Mouse (Mus musculus) midbrain, embryonic 15.5 days (tissue): ENCODE measurements at regions not wholly inside any gene's neighbourhood (a gene's known extent, or its start where the extent isn't known, plus 50 kb on each side); places are given as distances from the start of the nearest gene placed in this dataset. TPM values are rescaled to one million over a fixed set of nuclear protein-coding genes. Genes with fewer than 3 reads are reported as not detected.

Source experiments
- ATAC-seq: fragments of 200-750 bp; cut with Nextera tagmentation; replicated peaks from 2 replicates; pipeline ENCODE4 v1.8.0; 2017; ENCODE audit warnings: moderate TSS enrichment
- H3K27ac ChIP-seq: fragments of 300-500 bp; sonication (generic); 2 replicates; pipeline ENCODE4 v1.5.1; 2015; ENCODE audit warnings: mild to moderate bottlenecking, inconsistent platforms
- H3K27me3 ChIP-seq: fragments of 300-500 bp; sonication (generic); replicated peaks from 2 replicates; pipeline ENCODE4 v1.6.1; 2015; ENCODE audit warnings: inconsistent platforms
- H3K36me3 ChIP-seq: fragments of 300-500 bp; sonication (generic); replicated peaks from 2 replicates; pipeline ENCODE4 v1.6.1; 2015; ENCODE audit warnings: inconsistent platforms
- H3K4me1 ChIP-seq: fragments of 300-500 bp; sonication (generic); 2 replicates; pipeline ENCODE4 v1.6.1; 2015; ENCODE audit warnings: inconsistent platforms
- H3K4me2 ChIP-seq: fragments of 300-500 bp; sonication (generic); 2 replicates; pipeline ENCODE4 v1.6.1; 2015; ENCODE audit warnings: inconsistent platforms, mild to moderate bottlenecking, moderate library complexity
- H3K4me3 ChIP-seq: fragments of 300-500 bp; sonication (generic); 2 replicates; pipeline ENCODE4 v1.5.1; 2015; ENCODE audit warnings: mild to moderate bottlenecking, inconsistent platforms
- H3K9ac ChIP-seq: fragments of 300-500 bp; sonication (generic); 2 replicates; pipeline ENCODE4 v1.6.1; 2015; ENCODE audit warnings: mild to moderate bottlenecking, inconsistent platforms
- H3K9me3 ChIP-seq: fragments of 300-500 bp; sonication (generic); 2 replicates; pipeline ENCODE4 v1.6.1; 2016; ENCODE audit warnings: inconsistent platforms
- WGBS: fragments of 180-500 bp; shearing (Covaris S2); methylation state at CpG from one replicate; pipeline ENCODE4 v1.1.7; 2015; ENCODE audit warnings: mixed read lengths; 5-methylcytosine and 5-hydroxymethylcytosine counted together
- microRNA-seq: library from miRNA; unstranded; fragments of <30 nt; microRNA quantifications from one replicate; pipeline ENCODE4, GENCODE M21; 2016

DNA sequence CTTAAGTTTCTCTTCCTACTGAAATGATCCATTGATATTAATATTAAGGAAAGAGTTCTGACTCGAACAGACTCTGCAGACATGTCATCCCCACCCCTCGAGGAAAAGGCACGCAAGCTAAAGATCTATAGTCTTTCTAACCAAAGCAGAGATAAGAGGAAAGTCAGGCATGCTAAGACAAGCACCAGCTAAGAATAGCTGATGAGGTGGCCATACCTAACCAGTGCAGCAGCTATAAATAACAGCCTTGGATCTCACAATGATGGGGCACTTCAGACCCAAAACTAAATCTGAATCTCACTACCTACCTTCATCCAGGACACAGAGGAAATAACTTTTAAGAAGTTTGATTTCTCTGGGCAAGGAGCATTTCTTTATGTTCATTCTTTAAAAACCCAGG, 386.4 kb upstream of the Fat1 start:
- H3K9ac ChIP-seq = no peak overlapping the region
- no peak overlapping the region for H3K27ac ChIP-seq
- H3K9me3 ChIP-seq = no peaks in the 10 kb centered on the region
- ATAC-seq = no peak
- no peak overlapping the region for H3K4me3 ChIP-seq
- 81% methylated on average over 3 of the region's 3 CpGs for WGBS
- no peak overlapping the region for H3K4me2 ChIP-seq
- H3K4me1 ChIP-seq = no peaks in the 10 kb centered on the region
- no peaks in the 10 kb centered on the region for H3K36me3 ChIP-seq
- H3K27me3 ChIP-seq = no peaks in the 10 kb centered on the region

DNA sequence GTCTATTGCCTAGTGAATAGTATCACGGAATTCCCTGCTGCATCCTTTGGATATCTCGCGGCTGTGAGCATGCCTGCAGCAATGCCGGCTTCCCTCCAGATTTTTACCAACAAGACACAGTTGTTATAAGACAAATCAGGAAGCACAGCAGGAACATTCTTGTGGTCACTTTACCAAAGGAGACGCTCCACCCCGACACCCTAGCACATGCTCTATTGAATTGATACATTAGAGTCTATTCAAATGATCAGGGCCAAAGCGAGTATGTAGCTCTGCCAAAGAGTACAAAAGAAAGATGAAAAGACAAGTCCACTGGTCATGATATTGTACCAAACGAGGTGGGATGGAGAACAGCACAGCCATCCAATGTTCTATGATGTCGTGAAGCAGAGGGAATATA, 376.1 kb upstream of the Fat1 start:
- ATAC-seq = no peak
- H3K27ac ChIP-seq = no peak overlapping the region
- H3K9ac ChIP-seq = no peak overlapping the region
- WGBS = 72% methylated on average over 9 of the region's 9 CpGs
- no peaks in the 10 kb centered on the region for H3K4me1 ChIP-seq
- no peak overlapping the region for H3K4me2 ChIP-seq
- no peaks in the 10 kb centered on the region for H3K27me3 ChIP-seq
- no peaks in the 10 kb centered on the region for H3K9me3 ChIP-seq
- H3K4me3 ChIP-seq = no peak overlapping the region
- no peaks in the 10 kb centered on the region for H3K36me3 ChIP-seq

DNA sequence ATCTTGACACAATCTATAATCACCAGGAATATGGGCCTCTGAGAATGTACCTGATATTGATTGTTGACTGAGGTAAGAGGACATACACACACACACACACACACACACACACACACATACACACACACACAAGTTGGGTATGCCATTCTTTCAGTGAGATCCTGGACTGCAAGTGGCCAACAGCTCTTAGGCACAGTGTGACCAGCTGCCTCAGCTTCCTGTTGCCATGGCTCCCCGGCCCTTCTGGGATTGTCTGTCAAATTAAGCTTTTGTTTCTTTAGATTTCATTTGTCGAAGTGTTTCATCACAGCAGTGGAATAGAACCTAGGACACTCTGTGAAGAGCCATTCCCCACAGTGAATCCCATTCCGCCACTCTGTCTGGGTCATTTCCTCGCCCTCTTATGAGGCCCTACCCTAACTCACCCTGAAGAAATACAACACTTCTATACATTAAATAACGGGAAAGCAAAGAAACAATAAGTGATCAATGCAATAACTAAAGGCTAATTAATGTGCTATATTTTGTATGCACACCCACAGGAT, 358.9 kb upstream of the Fat1 start:
- H3K27ac ChIP-seq = no peak overlapping the region
- no peaks in the 10 kb centered on the region for H3K9me3 ChIP-seq
- no peaks in the 10 kb centered on the region for H3K27me3 ChIP-seq
- H3K9ac ChIP-seq = no peak overlapping the region
- H3K4me1 ChIP-seq = no peaks in the 10 kb centered on the region
- H3K4me2 ChIP-seq = no peak overlapping the region
- H3K4me3 ChIP-seq = no peak overlapping the region
- H3K36me3 ChIP-seq = no peaks in the 10 kb centered on the region
- ATAC-seq = 0 out of 2 replicates have a peak, but pooled peaks have one; percentile 33
- WGBS = 58% methylated on average over 5 of the region's 5 CpGs

DNA sequence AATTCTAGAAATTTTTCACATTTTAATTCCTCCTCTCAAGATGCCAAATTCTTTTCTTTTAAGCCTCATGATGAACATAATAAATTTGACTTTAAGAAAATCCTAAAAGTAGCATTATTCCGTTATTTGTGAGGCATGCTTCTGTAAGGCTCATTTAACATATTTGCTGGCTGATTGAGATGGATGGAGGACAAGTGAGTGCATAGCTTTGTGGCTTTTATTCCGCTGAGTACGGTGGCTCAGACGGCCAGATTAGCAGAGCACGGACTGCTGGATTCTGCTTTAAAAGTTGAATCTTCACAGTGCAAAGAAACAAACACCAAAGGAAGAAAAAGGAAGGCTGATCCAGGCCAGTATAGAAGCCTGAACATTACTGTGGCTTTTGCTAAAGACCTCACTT, 358.3 kb upstream of the Fat1 start:
- WGBS = 56% methylated on average over 5 of the region's 5 CpGs
- H3K9ac ChIP-seq = no peak overlapping the region
- H3K4me3 ChIP-seq = no peak overlapping the region
- no peaks in the 10 kb centered on the region for H3K4me1 ChIP-seq
- ATAC-seq = no peak
- no peaks in the 10 kb centered on the region for H3K36me3 ChIP-seq
- no peaks in the 10 kb centered on the region for H3K9me3 ChIP-seq
- no peak overlapping the region for H3K4me2 ChIP-seq
- no peaks in the 10 kb centered on the region for H3K27me3 ChIP-seq
- H3K27ac ChIP-seq = no peak overlapping the region

Small RNA genes lying in the stretch of these regions (microRNA-seq; reads per million reads assigned to microRNA genes)
- not detected for gene Gm26241
